Mouse (Mus musculus) kidney, adult 2 months (tissue): Measurements from ENCODE around the gene Chd6.
A peak's percentile ranks its signal among the peaks of the same experiment; 100 is the strongest.

Experiments used
- CTCF ChIP-seq: fragments of 200-500 bp; conservative IDR thresholded peaks from 2 replicates; pipeline ENCODE4 v1.5.1; 2011; ENCODE audit warnings: low read depth, mild to moderate bottlenecking, control low read depth, low read length, moderate library complexity, mixed read lengths; ENCODE audit not compliant: insufficient read depth, insufficient read length
- POLR2A ChIP-seq: fragments of 200-500 bp; IDR thresholded peaks from one replicate; pipeline ENCODE4 v1.6.1; 2011; ENCODE audit warnings: low read depth, low read length, control low read depth

GRCm38 (mm10) chr2:161042874-161043273, 66.0 kb downstream of the Chd6 start:
- TF ChIP-seq CTCF (peak; percentile 21; the same call in 1 of the 2 replicates), POLR2A (no peak)
